Mouse (Mus musculus) spleen, embryonic (tissue): ENCODE measurements around the gene Pck2.

Experiments
- CTCF ChIA-PET: fragments of 350-600 bp; sonication (Branson Sonifier 250); formaldehyde crosslinking; loops from one replicate; lab custom pipeline; 2022; lab: Charles Lee

The Pck2 gene

DNA sequence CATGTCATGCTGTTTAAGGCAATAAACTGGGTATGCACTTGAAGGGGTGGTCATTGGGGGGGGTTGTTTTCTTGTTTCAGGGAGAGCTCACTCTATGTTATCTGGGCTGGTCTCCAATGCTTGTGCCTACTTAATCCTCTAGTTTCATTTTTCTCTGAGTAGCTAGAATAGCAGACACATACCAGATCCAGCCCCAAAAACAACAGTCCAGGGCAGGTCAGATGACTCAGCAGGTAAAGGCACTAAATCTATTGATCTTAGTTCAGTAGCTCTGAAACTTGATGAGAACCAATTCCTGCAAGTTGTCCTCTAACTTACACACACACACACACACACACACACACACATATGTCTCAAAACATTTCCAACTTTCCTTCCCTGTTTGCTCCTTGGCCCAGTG, 31.7 kb downstream of the Pck2 start:
- CTCF ChIA-PET = interaction anchor here (0.7 to 0.8 kb wide), 2 partner anchors 10 to 40 kb away, joined by 3 to 18 read pairs; no protein-coding TSS in a partner anchor

GRCm38 (mm10) chr14:55575302-55575701, 35.2 kb downstream of the Pck2 start, which contains the start of gene Fitm1:
Gene Fitm1, plus strand, starts transcription at chr14:55575617.
- CTCF ChIA-PET = interaction anchor here (0.7 to 0.8 kb wide), 2 partner anchors 13 to 26 kb away, joined by 10 to 16 read pairs; no protein-coding TSS in a partner anchor

GRCm38 (mm10) chr14:55575711-55576110, 35.6 kb downstream of the Pck2 start:
- CTCF ChIA-PET = interaction anchor here (0.7 to 0.8 kb wide), 2 partner anchors 13 to 27 kb away, joined by 10 to 16 read pairs; no protein-coding TSS in a partner anchor

DNA sequence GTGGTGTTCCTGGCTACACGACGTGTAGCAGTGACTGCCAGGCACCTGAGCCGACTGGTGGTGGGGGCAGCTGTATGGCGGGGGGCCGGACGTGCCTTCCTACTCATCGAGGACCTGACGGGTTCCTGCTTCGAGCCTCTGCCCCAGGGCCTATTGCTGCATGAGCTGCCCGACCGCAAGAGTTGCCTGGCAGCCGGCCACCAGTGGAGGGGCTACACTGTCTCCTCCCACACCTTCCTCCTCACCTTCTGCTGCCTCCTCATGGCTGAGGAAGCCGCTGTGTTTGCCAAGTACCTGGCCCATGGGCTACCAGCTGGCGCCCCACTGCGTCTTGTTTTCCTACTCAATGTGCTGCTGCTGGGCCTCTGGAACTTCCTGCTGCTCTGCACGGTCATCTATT, 36.3 kb downstream of the Pck2 start:
- CTCF ChIA-PET = no interaction called here

- CTCF ChIA-PET = interaction anchor here (0.6 kb wide), 1 partner anchor 12 kb away, joined by 6 read pairs; no protein-coding TSS in a partner anchor
These were observed 38.0 kb downstream of the Pck2 start, which contains the start of gene Psme1 for GRCm38 (mm10) chr14:55577871-55578667. Gene Psme1, plus strand, starts transcription at chr14:55578123.

GRCm38 (mm10) chr14:55578668-55579269, 38.7 kb downstream of the Pck2 start:
- CTCF ChIA-PET = no interaction called here

GRCm38 (mm10) chr14:55579511-55580496, 39.7 kb downstream of the Pck2 start:
- CTCF ChIA-PET = interaction anchor here (0.6 kb wide), 1 partner anchor 52 kb away, joined by 4 read pairs; no protein-coding TSS in a partner anchor

- CTCF ChIA-PET = interaction anchor here (0.6 kb wide), 1 partner anchor 53 kb away, joined by 4 read pairs; no protein-coding TSS in a partner anchor
These were observed 40.7 kb downstream of the Pck2 start for GRCm38 (mm10) chr14:55580731-55581130.

GRCm38 (mm10) chr14:55581981-55582681, 42.1 kb downstream of the Pck2 start:
- CTCF ChIA-PET = no interaction called here

DNA sequence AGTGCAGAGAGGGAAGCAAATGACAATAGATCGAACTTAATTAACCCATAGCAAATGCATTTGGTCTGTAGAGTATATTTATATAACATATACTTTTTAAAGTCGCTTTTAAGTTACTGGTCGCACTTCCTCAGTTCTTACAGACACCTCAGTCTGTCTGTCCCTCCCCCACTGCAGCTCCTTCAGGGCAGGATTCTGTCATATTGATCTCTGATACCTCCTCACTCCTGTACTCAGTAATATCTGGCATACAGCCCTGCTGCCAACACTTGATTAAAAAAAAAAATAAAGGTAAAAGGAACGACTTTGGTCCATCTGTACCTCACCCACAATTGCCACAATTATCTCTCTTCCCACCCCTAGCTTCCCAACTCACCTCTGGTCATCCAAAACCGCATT, 44.2 kb downstream of the Pck2 start:
- CTCF ChIA-PET = interaction anchor here (1.0 kb wide), 1 partner anchor 24 kb away, joined by 3 read pairs; no protein-coding TSS in a partner anchor

- CTCF ChIA-PET = interaction anchor here (0.5 to 1.0 kb wide), 2 partner anchors 24 to 94 kb away, joined by 3 to 7 read pairs; partner anchors contain the start of gene Carmil3
These were observed 44.9 kb downstream of the Pck2 start, which contains the start of gene Emc9 for GRCm38 (mm10) chr14:55584702-55585565. Gene Emc9, minus strand, starts transcription at chr14:55585302.

- CTCF ChIA-PET = interaction anchor here (0.5 to 1.0 kb wide), 2 partner anchors 25 to 95 kb away, joined by 3 to 7 read pairs; partner anchors contain the start of gene Carmil3
These were observed 45.5 kb downstream of the Pck2 start for GRCm38 (mm10) chr14:55585566-55585960.

DNA sequence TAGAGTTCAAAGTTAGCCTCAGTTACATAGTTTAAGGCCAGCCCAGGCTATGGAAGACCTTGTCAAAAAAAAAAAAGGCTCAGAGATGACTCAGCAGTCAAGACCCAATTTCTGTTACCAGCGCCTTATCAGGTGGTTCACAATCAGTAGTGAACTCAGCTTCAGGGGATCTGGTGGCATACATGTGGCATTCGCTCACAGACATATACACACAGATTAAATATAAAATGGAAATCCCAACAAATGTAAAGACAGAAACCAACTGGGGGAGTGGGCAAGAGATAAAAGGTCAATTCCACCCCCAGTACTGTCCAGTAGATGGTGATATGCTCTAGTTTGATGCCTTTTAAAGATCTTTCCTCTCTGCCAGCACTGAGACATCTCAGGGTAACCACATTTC, 46.1 kb downstream of the Pck2 start:
- CTCF ChIA-PET = interaction anchor here (0.7 kb wide), 1 partner anchor 58 kb away, joined by 5 read pairs; no protein-coding TSS in a partner anchor

DNA sequence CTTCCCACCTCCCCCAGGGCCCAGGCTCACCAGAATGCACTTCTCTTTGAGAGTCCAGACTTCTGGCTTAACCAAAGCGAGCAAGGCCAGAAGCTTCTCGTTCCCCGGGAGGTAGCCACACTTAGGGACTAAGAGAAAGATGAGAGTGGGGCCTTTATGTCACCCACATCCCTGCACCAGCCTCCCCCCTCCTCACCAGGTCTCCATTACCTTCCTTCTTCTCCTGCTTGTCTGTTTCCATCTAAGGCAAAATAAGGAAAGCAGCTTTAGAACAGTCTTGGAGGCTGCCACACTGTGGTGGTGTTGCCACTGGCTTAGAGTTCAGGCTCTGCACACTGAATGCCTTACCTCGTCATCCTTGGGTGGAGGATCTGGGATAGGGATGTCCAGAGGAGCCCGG, 49.2 kb downstream of the Pck2 start:
- CTCF ChIA-PET = no interaction called here

- CTCF ChIA-PET = interaction anchor here (0.5 to 0.9 kb wide), 3 partner anchors 12 to 578 kb away, joined by 3 to 6 read pairs (median 3); partner anchors contain the start of genes Nedd8 and Psme1
These were observed 49.8 kb downstream of the Pck2 start for GRCm38 (mm10) chr14:55589771-55590448.

- CTCF ChIA-PET = interaction anchor here (0.5 kb wide), 1 partner anchor 579 kb away, joined by 3 read pairs; no protein-coding TSS in a partner anchor
These were observed 50.8 kb downstream of the Pck2 start, which contains the start of gene Psme2 for GRCm38 (mm10) chr14:55590748-55591330. Gene Psme2, minus strand, starts transcription at chr14:55591113.

DNA sequence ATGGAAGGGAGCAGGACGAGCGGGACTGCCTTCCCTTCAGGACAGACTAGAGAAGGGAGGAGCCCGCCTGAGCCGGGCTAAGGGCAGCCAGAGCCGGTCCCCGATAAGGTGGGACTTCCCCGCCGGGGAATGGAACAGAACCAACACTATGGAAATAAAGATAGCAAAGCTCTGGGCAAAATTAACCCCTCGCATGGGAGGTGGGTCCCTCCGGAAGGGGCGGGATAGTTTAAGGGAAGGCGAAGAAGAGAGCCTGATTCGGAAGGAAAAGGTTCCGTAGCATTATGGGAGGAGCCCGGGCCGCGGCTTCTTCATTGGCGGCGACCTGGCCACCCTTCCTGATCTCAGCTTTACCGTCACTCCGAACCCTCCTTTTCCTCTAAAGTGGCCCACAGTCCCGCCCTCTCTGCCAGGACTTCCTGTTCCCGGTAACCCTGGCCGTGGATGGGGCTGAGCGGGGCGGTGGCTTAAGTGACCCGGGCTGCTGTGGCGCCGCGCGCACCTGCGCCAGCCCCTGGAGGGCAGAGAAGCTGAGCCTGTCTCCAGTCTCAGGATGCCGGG, 51.3 kb downstream of the Pck2 start, which contains the start of gene Rnf31:
Rnf31 (plus strand) TSS at position 378 of the 561 bp plus-strand sequence.
- CTCF ChIA-PET = no interaction called here
